Mouse (Mus musculus): ENCODE data around the gene Gm17387.

Gm17387 gene

GRCm38 (mm10) chr7:141048226-141049218 lies 19.6 kb downstream of the Gm17387 start:
- DNase-seq: peak; percentile 96

GRCm38 (mm10) chr7:141049326-141049725 lies 20.4 kb downstream of the Gm17387 start:
- no peak for DNase-seq

- DNase-seq: no peak
Measured at GRCm38 (mm10) chr7:141051060-141051685, 22.2 kb downstream of the Gm17387 start.

GRCm38 (mm10) chr7:141052016-141052415 lies 23.1 kb downstream of the Gm17387 start:
- no peak for DNase-seq

GRCm38 (mm10) chr7:141052421-141052820 lies 23.5 kb downstream of the Gm17387 start:
- no peak for DNase-seq

GRCm38 (mm10) chr7:141055785-141056184 lies 26.9 kb downstream of the Gm17387 start:
- DNase-seq: no peak

GRCm38 (mm10) chr7:141056976-141057375 lies 28.0 kb downstream of the Gm17387 start:
- DNase-seq: no peak

GRCm38 (mm10) chr7:141057541-141057940 lies 28.6 kb downstream of the Gm17387 start:
- no peak for DNase-seq

GRCm38 (mm10) chr7:141058601-141059341 lies 29.8 kb downstream of the Gm17387 start:
- DNase-seq: no peak

GRCm38 (mm10) chr7:141059929-141060328 lies 31.0 kb downstream of the Gm17387 start:
- DNase-seq: no peak

- DNase-seq: peak; percentile 82 to 87
Measured at GRCm38 (mm10) chr7:141060426-141061242, 31.7 kb downstream of the Gm17387 start, which contains the start of gene B4galnt4. Gene B4galnt4 (plus strand): TSS chr7:141061104.

- peak; percentile 25 to 53 for DNase-seq
Measured at GRCm38 (mm10) chr7:141061269-141061692, 32.4 kb downstream of the Gm17387 start.

GRCm38 (mm10) chr7:141062525-141062924 lies 33.6 kb downstream of the Gm17387 start:
- no peak for DNase-seq

GRCm38 (mm10) chr7:141063353-141063752 lies 34.4 kb downstream of the Gm17387 start:
- no peak for DNase-seq

- no peak for DNase-seq
Measured at GRCm38 (mm10) chr7:141064175-141064574, 35.2 kb downstream of the Gm17387 start.

GRCm38 (mm10) chr7:141064576-141064975 lies 35.6 kb downstream of the Gm17387 start:
- DNase-seq: no peak

- no peak for DNase-seq
Measured at GRCm38 (mm10) chr7:141068351-141068750, 39.4 kb downstream of the Gm17387 start.

GRCm38 (mm10) chr7:141070058-141070862 lies 41.3 kb downstream of the Gm17387 start:
- DNase-seq: peak; percentile 86 to 89

GRCm38 (mm10) chr7:141072017-141072745 lies 43.2 kb downstream of the Gm17387 start:
- peak; percentile 54 to 68 for DNase-seq

GRCm38 (mm10) chr7:141073782-141074181 lies 44.9 kb downstream of the Gm17387 start:
- no peak for DNase-seq

Data from kidney, postnatal 4 days (tissue).